Mouse (Mus musculus) gonadal fat pad, adult 2 months (tissue): ENCODE results near the gene Ube2s. TPM values are rescaled to one million over a fixed set of nuclear protein-coding genes. Genes with fewer than 3 reads are reported as not detected.

Experiments
- DNase-seq: peaks from one replicate; pipeline ENCODE4 v3.0.0-alpha.2; 2012; ENCODE audit warnings: low read depth
- polyA plus RNA-seq: library from polyadenylated mRNA; depleted of rRNA; stranded (reverse); fragments of >200 nt; gene quantifications from 2 replicates; pipeline ENCODE4 v1.2.3, GENCODE M21; 2012; rRNA removed

Gene Ube2s
- polyA plus RNA-seq, 1 experiment, result 251 TPM

- no peak for DNase-seq
These were observed 34.3 kb downstream of the Ube2s start for GRCm38 (mm10) chr7:4777851-4778637.

- DNase-seq, result no peak
These were observed 35.2 kb downstream of the Ube2s start for GRCm38 (mm10) chr7:4776861-4777830.

GRCm38 (mm10) chr7:4776131-4776530 lies 36.3 kb downstream of the Ube2s start:
- DNase-seq, result no peak

GRCm38 (mm10) chr7:4771202-4771601 lies 41.2 kb downstream of the Ube2s start, which contains the start of gene Fam71e2:
Fam71e2 (minus strand) TSS chr7:4771302.
- no peak for DNase-seq

GRCm38 (mm10) chr7:4764946-4765710 lies 47.3 kb downstream of the Ube2s start:
- DNase-seq, result no peak

- DNase-seq, result no peak
These were observed 52.7 kb downstream of the Ube2s start for GRCm38 (mm10) chr7:4759670-4760069.

- no peak for DNase-seq
These were observed 59.4 kb downstream of the Ube2s start, which contains the start of gene Cox6b2 for GRCm38 (mm10) chr7:4752821-4753570. Cox6b2 (minus strand) TSS chr7:4753094.

- no peak for DNase-seq
These were observed 60.2 kb downstream of the Ube2s start for GRCm38 (mm10) chr7:4751971-4752820.

- no peak for DNase-seq
These were observed 63.2 kb downstream of the Ube2s start for GRCm38 (mm10) chr7:4749169-4749568.

- no peak for DNase-seq
These were observed 64.1 kb downstream of the Ube2s start for GRCm38 (mm10) chr7:4748321-4748720.

- DNase-seq, result no peak
These were observed 65.1 kb downstream of the Ube2s start for GRCm38 (mm10) chr7:4747156-4747899.

GRCm38 (mm10) chr7:4746326-4746980 lies 65.9 kb downstream of the Ube2s start:
- DNase-seq, result no peak

GRCm38 (mm10) chr7:4744886-4745285 lies 67.5 kb downstream of the Ube2s start:
- DNase-seq, result no peak

Other genes with a start within 250 kb of the Ube2s start
- 0.05 TPM in 1 of 2 replicates, not detected in the other for gene Ptprh, start 208.5 kb downstream of the Ube2s start, polyA plus RNA-seq
- gene Tmem86b, start 181.2 kb downstream of the Ube2s start, polyA plus RNA-seq, result 13.0 and 16.5 TPM in 2 replicates
- 120 and 134 TPM in 2 replicates for gene Ppp6r1, start 153.6 kb downstream of the Ube2s start, polyA plus RNA-seq
- gene Hspbp1, start 127.5 kb downstream of the Ube2s start, polyA plus RNA-seq, result 28.9 and 31.8 TPM in 2 replicates
- 3.3 TPM in 2 replicates for gene Brsk1, start 122.0 kb downstream of the Ube2s start, polyA plus RNA-seq
- gene Tmem150b, start 87.3 kb downstream of the Ube2s start, polyA plus RNA-seq, result 0.89 and 1.2 TPM in 2 replicates
- 71.4 and 75.9 TPM in 2 replicates for gene Kmt5c, start 72.5 kb downstream of the Ube2s start, polyA plus RNA-seq
- 36.7 and 37.2 TPM in 2 replicates for gene Cox6b2, start 59.5 kb downstream of the Ube2s start, polyA plus RNA-seq
- 0.26 and 0.80 TPM in 2 replicates for gene Fam71e2, start 41.3 kb downstream of the Ube2s start, polyA plus RNA-seq
- gene Il11, start 29.7 kb downstream of the Ube2s start, polyA plus RNA-seq, result 0.34 and 0.55 TPM in 2 replicates
- gene Tmem190, start 29.7 kb downstream of the Ube2s start, polyA plus RNA-seq, result 0.54 and 1.2 TPM in 2 replicates
- gene Tmem238, start 22.9 kb downstream of the Ube2s start, polyA plus RNA-seq, result 26.4 and 45.7 TPM in 2 replicates
- 262 and 263 TPM in 2 replicates for gene Rpl28, start 19.7 kb downstream of the Ube2s start, polyA plus RNA-seq
- gene Shisa7, start 32.1 kb upstream of the Ube2s start, polyA plus RNA-seq, result 1.2 and 2.3 TPM in 2 replicates
- gene Isoc2b, start 57.7 kb upstream of the Ube2s start, polyA plus RNA-seq, result 34.9 and 45.7 TPM in 2 replicates
- 26.4 and 35.4 TPM in 2 replicates for gene Isoc2a, start 64.6 kb upstream of the Ube2s start, polyA plus RNA-seq
- 0.09 TPM in 1 of 2 replicates, not detected in the other for gene Gm36210, start 93.9 kb upstream of the Ube2s start, polyA plus RNA-seq
- gene Zfp628, start 102.6 kb upstream of the Ube2s start, polyA plus RNA-seq, result 6.9 and 10.2 TPM in 2 replicates
- gene Nat14, start 109.4 kb upstream of the Ube2s start, polyA plus RNA-seq, result 3.6 TPM in 2 replicates
- gene Ssc5d, start 113.2 kb upstream of the Ube2s start, polyA plus RNA-seq, result 8.5 and 12.1 TPM in 2 replicates
- gene Sbk2, start 151.8 kb upstream of the Ube2s start, polyA plus RNA-seq, result 0.89 and 1.9 TPM in 2 replicates
- gene Sbk3, start 158.6 kb upstream of the Ube2s start, polyA plus RNA-seq, result 0.12 and 0.20 TPM in 2 replicates
- gene Zfp579, start 183.6 kb upstream of the Ube2s start, polyA plus RNA-seq, result 37.0 and 39.8 TPM in 2 replicates
- 24.1 and 28.6 TPM in 2 replicates for gene Zfp524, start 201.8 kb upstream of the Ube2s start, polyA plus RNA-seq
- gene Fiz1, start 202.1 kb upstream of the Ube2s start, polyA plus RNA-seq, result 25.6 and 26.5 TPM in 2 replicates
- 0.18 TPM in 1 of 2 replicates, not detected in the other for gene Gm44973, start 202.9 kb upstream of the Ube2s start, polyA plus RNA-seq
- 26.7 and 29.1 TPM in 2 replicates for gene Zfp865, start 207.8 kb upstream of the Ube2s start, polyA plus RNA-seq
- 5.8 and 7.8 TPM in 2 replicates for gene Ccdc106, start 208.0 kb upstream of the Ube2s start, polyA plus RNA-seq
- not detected in 2 replicates for gene 4632433K11Rik, start 221.5 kb upstream of the Ube2s start, polyA plus RNA-seq
- gene Zfp784, start 225.9 kb upstream of the Ube2s start, polyA plus RNA-seq, result 5.5 and 6.4 TPM in 2 replicates
- 15.5 and 17.9 TPM in 2 replicates for gene Zfp580, start 238.9 kb upstream of the Ube2s start, polyA plus RNA-seq
- gene U2af2, start 249.6 kb upstream of the Ube2s start, polyA plus RNA-seq, result 163 and 192 TPM in 2 replicates